Mouse (Mus musculus) left cerebral cortex, adult 11 months (tissue): ENCODE measurements at regions not wholly inside any gene's neighbourhood (a gene's known extent, or its start where the extent isn't known, plus 50 kb on each side); places are given as distances from the start of the nearest gene placed in this dataset.

Source experiments
- DNase-seq: peaks from one replicate; pipeline ENCODE4 v3.0.0; 2022; ENCODE audit warnings: low spot score

- no peak for DNase-seq
Measured at GRCm38 (mm10) chr13:6395562-6396223, 152.3 kb upstream of the Pitrm1 start.

GRCm38 (mm10) chr13:6397648-6398047 is 150.3 kb upstream of the Pitrm1 start:
- DNase-seq: no peak

- no peak for DNase-seq
Measured at GRCm38 (mm10) chr13:6431821-6432220, 116.1 kb upstream of the Pitrm1 start.

GRCm38 (mm10) chr13:6446976-6447375 is 101.0 kb upstream of the Pitrm1 start:
- DNase-seq: no peak

- no peak for DNase-seq
Measured at GRCm38 (mm10) chr13:6461363-6461762, 86.6 kb upstream of the Pitrm1 start.

- no peak for DNase-seq
Measured at GRCm38 (mm10) chr13:6465911-6466419, 82.0 kb upstream of the Pitrm1 start.

- DNase-seq: no peak
Measured at GRCm38 (mm10) chr13:6469446-6470227, 78.3 kb upstream of the Pitrm1 start.

- DNase-seq: no peak
Measured at GRCm38 (mm10) chr13:6470286-6471103, 77.5 kb upstream of the Pitrm1 start.

GRCm38 (mm10) chr13:6471643-6472042 is 76.3 kb upstream of the Pitrm1 start:
- peak; percentile 66 for DNase-seq

- no peak for DNase-seq
Measured at GRCm38 (mm10) chr13:6473401-6474190, 74.4 kb upstream of the Pitrm1 start.

GRCm38 (mm10) chr13:6479667-6480066 is 68.3 kb upstream of the Pitrm1 start:
- DNase-seq: no peak

- DNase-seq: no peak
Measured at GRCm38 (mm10) chr13:6484418-6484817, 63.5 kb upstream of the Pitrm1 start.

- DNase-seq: no peak
Measured at GRCm38 (mm10) chr13:6487837-6488236, 60.1 kb upstream of the Pitrm1 start.

GRCm38 (mm10) chr13:6492916-6493619 is 54.9 kb upstream of the Pitrm1 start:
- no peak for DNase-seq
